Mouse (Mus musculus) hindbrain, postnatal 0 days (tissue): ENCODE data around the gene Cntfr. TPM values are rescaled to one million over a fixed set of nuclear protein-coding genes. Genes with fewer than 3 reads are reported as not detected.
A peak's percentile ranks its signal among the peaks of the same experiment; 100 is the strongest.
"Not testable (repeated sequence)": the region's sequence is repeated elsewhere in the genome, so short reads cannot be mapped to it uniquely, and the experiment has no call there.

Experiments used
- ATAC-seq: fragments of 200-750 bp; cut with Nextera tagmentation; 2 replicates; pipeline ENCODE4 v1.8.0; 2017; ENCODE audit warnings: mild to moderate bottlenecking, moderate TSS enrichment, moderate library complexity
- DNase-seq: peaks from one replicate; pipeline ENCODE4 v3.0.0-alpha.2; 2015; ENCODE audit warnings: low spot score
- H3K27ac ChIP-seq: fragments of 300-500 bp; sonication (generic); 2 replicates; pipeline ENCODE4 v1.5.1; 2014; ENCODE audit warnings: mild to moderate bottlenecking
- H3K27me3 ChIP-seq: fragments of 300-500 bp; sonication (generic); 2 replicates; pipeline ENCODE4 v1.6.1; 2014; ENCODE audit warnings: low read length, mixed read lengths; ENCODE audit not compliant: insufficient read depth
- H3K36me3 ChIP-seq: fragments of 300-500 bp; sonication (generic); 2 replicates; pipeline ENCODE4 v1.6.1; 2014; ENCODE audit warnings: low read length, mixed read lengths; ENCODE audit not compliant: insufficient read depth
- H3K4me1 ChIP-seq: fragments of 300-500 bp; sonication (generic); 2 replicates; pipeline ENCODE4 v1.6.1; 2014; ENCODE audit warnings: antibody characterized with exemption, low read length, mixed read lengths; ENCODE audit not compliant: insufficient read depth
- H3K4me2 ChIP-seq: fragments of 300-500 bp; sonication (generic); 2 replicates; pipeline ENCODE4 v1.6.1; 2014; ENCODE audit warnings: low read depth, mild to moderate bottlenecking, low read length, moderate library complexity, mixed read lengths
- H3K4me3 ChIP-seq: fragments of 300-500 bp; sonication (generic); 2 replicates; pipeline ENCODE4 v1.5.1; 2014; ENCODE audit warnings: low read length
- H3K9ac ChIP-seq: fragments of 300-500 bp; sonication (generic); replicated peaks from 2 replicates; pipeline ENCODE4 v1.6.1; 2014; ENCODE audit warnings: mild to moderate bottlenecking, low read length, moderate library complexity, mixed read lengths
- H3K9me3 ChIP-seq: fragments of 300-500 bp; sonication (generic); 2 replicates; pipeline ENCODE4 v1.6.1; 2016; ENCODE audit warnings: low read length, mixed read lengths
- CTCF ChIP-seq: IDR thresholded peaks from 2 replicates; pipeline ENCODE4 v1.5.1; 2016; ENCODE audit warnings: antibody characterized with exemption, control low read depth, low read depth
- WGBS: fragments of 180-500 bp; shearing (Covaris S2); extraction: QIAGEN DNeasy Blood & Tissue Kit; methylation state at CpG from one replicate; pipeline ENCODE4 v1.1.7; 2014; 5-methylcytosine and 5-hydroxymethylcytosine counted together
- polyA plus RNA-seq: library from polyadenylated mRNA; unstranded; fragments of >200 nt; fragmentation: Nextera tagmentation; extraction: Ambion mirVana; gene quantifications from 2 replicates; pipeline ENCODE4 v1.2.1, GENCODE M21; 2015
- total RNA-seq: library from RNA; depleted of rRNA; stranded (reverse); fragments of >200 nt; gene quantifications from 2 replicates; pipeline ENCODE4 v1.2.3, GENCODE M21; 2014; rRNA removed

Cntfr gene
- total RNA-seq, result 59.3 and 61.9 TPM in 2 replicates
- 18.5 and 22.1 TPM in 2 replicates for polyA plus RNA-seq

- not testable (repeated sequence) for ATAC-seq, H3K27me3 ChIP-seq, H3K27ac ChIP-seq, H3K36me3 ChIP-seq, H3K4me3 ChIP-seq, H3K4me1 ChIP-seq, H3K4me2 ChIP-seq, H3K9me3 ChIP-seq, H3K9ac ChIP-seq
- peak; percentile 80 for TF ChIP-seq CTCF
- peak; percentile 82 for DNase-seq
- 21% methylated on average over 26 of the region's 40 CpGs for WGBS
These were observed at the start of gene Cntfr for GRCm38 (mm10) chr4:41696930-41697841. Gene Cntfr, minus strand, starts transcription at chr4:41697089.

GRCm38 (mm10) chr4:41745021-41745420 lies 48.1 kb upstream of the Cntfr start:
- Histone ChIP-seq H3K9ac (no peak overlapping the region), H3K27ac (no peak overlapping the region), H3K9me3 (0 out of 2 replicates have a peak, but pooled peaks cover 4% of the 10 kb centered on the region), H3K4me1 (no peaks in the 10 kb centered on the region), H3K4me2 (no peak overlapping the region), H3K27me3 (no peaks in the 10 kb centered on the region), H3K36me3 (no peaks in the 10 kb centered on the region), H3K4me3 (no peak overlapping the region)
- ATAC-seq (no peak), DNase-seq (no peak)
- TF ChIP-seq CTCF, result no peak
- WGBS, result 77% methylated on average over 1 of the region's 1 CpGs

DNA sequence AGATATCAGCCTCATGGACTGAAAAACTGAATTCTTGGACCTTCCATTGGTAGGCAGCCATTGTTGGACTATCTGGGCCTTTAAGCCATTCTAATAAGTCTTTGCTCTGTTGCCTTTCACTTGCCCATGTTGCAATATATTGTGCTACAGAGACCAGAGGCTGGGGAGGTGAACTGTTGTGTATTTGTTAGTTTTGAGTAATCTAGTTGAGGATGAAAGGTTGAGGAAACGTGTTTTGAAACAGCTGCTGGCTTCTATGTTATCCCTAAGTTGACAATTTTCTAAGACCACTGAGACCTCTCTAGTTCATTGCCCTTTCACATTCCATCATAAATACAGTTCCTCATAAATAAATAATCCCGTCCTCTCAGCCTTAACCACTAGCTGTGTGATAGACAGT lies 47.2 kb upstream of the Cntfr start:
- Histone ChIP-seq H3K4me1 (no peaks in the 10 kb centered on the region), H3K36me3 (0 out of 2 replicates have a peak, but pooled peaks cover 1% of the 10 kb centered on the region), H3K27ac (no peak overlapping the region), H3K27me3 (no peaks in the 10 kb centered on the region), H3K4me3 (no peak overlapping the region), H3K9me3 (0 out of 2 replicates have a peak, but pooled peaks cover 4% of the 10 kb centered on the region), H3K9ac (no peak overlapping the region), H3K4me2 (no peak overlapping the region)
- no peak for DNase-seq
- ATAC-seq, result no peak
- TF ChIP-seq CTCF, result no peak
- 75% methylated on average over 2 of the region's 2 CpGs for WGBS

DNA sequence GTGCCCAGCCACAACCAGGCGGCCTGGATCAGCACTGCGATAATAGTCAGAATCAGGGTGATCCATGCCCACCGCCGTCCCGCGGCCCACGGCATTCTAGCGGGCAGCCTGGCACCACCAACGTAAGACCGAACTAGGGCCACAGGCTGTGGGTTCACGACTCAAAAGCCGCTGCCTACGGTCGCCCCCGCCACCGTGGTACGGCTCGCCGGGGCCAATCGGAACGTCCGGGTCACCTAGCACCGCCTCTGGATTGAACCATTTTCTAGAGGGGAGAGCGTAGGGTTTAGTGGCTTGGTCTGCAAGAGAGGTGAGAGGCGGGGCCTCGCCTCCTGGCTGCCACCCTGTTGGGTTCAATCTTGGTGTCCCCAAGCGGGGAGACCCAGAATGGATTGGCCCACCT lies 44.3 kb upstream of the Cntfr start:
- Histone ChIP-seq H3K4me1 (no peaks in the 10 kb centered on the region), H3K9ac (peak overlapping the region; percentile 69), H3K4me3 (peak overlapping the region; percentile 57), H3K27me3 (no peaks in the 10 kb centered on the region), H3K4me2 (peak overlapping the region; percentile 76), H3K36me3 (0 out of 2 replicates have a peak, but pooled peaks cover 10% of the 10 kb centered on the region), H3K9me3 (no peaks in the 10 kb centered on the region), H3K27ac (peak overlapping the region; percentile 88)
- DNase-seq (peak; percentile 97), ATAC-seq (peak; percentile 96)
- TF ChIP-seq CTCF, result no peak; the same call in 1 of the 2 replicates
- under 1% methylated on average over 27 of the region's 27 CpGs for WGBS

DNA sequence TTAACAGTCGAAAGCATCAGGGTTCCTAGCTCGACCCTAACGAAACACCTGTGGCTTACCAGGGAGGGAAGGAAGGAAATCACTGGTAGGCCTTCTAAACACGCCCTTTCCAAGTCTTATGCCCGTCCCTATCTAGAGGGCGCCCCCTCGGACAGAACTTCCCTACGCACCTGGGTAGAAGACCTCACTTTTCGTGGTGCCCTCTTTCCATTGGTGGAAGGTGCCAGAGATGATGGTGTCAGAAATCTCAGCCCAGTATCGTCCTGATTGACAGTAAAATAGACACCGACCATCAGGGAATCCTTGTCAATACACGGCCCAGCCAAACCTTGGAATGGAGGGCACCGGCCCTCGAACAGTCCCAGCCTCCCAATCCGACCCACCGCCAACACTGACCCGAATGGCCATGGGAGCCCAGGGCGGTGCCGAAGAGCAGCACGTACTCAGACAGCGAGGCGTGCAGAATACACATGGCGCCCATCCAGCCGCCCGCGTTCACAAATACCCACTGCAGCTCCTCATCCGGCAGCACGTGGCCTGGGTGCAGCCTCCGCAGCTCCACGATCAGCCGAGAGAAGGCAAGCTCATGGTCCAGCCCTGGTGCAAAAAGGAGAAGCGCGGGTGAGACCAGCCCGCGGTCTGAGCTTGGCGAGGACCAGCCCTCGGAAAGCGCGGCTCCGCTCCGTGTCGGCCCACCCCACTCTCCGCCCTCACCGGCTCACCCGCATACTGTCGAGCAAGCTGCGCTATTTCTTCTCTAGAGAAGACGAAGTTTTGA lies 43.7 kb upstream of the Cntfr start:
- peak overlapping the region; percentile 88 for H3K27ac ChIP-seq
- peak overlapping the region; percentile 76 for H3K4me2 ChIP-seq
- 0 out of 2 replicates have a peak, but pooled peaks cover 10% of the 10 kb centered on the region for H3K36me3 ChIP-seq
- no peaks in the 10 kb centered on the region for H3K4me1 ChIP-seq
- no peaks in the 10 kb centered on the region for H3K27me3 ChIP-seq
- WGBS, result under 1% methylated on average over 48 of the region's 48 CpGs
- peak; percentile 35; the same call in 1 of the 2 replicates for TF ChIP-seq CTCF
- H3K9ac ChIP-seq, result peak overlapping the region; percentile 69
- H3K9me3 ChIP-seq, result no peaks in the 10 kb centered on the region
- ATAC-seq (peak; percentile 79), DNase-seq (peak; percentile 69)
- H3K4me3 ChIP-seq, result peak overlapping the region; percentile 57

GRCm38 (mm10) chr4:41739260-41739659 lies 42.4 kb upstream of the Cntfr start:
- no peaks in the 10 kb centered on the region for H3K27me3 ChIP-seq
- H3K36me3 ChIP-seq, result 0 out of 2 replicates have a peak, but pooled peaks cover 10% of the 10 kb centered on the region
- WGBS, result 93% methylated on average over 13 of the region's 13 CpGs
- no peak for TF ChIP-seq CTCF
- H3K9me3 ChIP-seq, result no peaks in the 10 kb centered on the region
- H3K27ac ChIP-seq, result no peak overlapping the region
- no peak overlapping the region for H3K4me2 ChIP-seq
- no peak for DNase-seq
- H3K4me3 ChIP-seq, result no peak overlapping the region
- no peaks in the 10 kb centered on the region for H3K4me1 ChIP-seq
- ATAC-seq, result no peak
- no peak overlapping the region for H3K9ac ChIP-seq
